Mouse (Mus musculus): ENCODE measurements at regions not wholly inside any gene's neighbourhood (a gene's known extent, or its start where the extent isn't known, plus 50 kb on each side); places are given as distances from the start of the nearest gene placed in this dataset.

GRCm38 (mm10) chr15:88533354-88533753 lies 66.7 kb upstream of the Zdhhc25 start:
- TF ChIP-seq CTCF (IDR thresholded peaks at IDR 0.05; ENCODE audit: control insufficient read depth, insufficient read depth, low read length) = no peak
- no peak for TF ChIP-seq POLR2A (IDR thresholded peaks at IDR 0.05; ENCODE audit: borderline replicate concordance, control insufficient read depth, low read depth, low read length)

Measured in bone marrow, adult 2 months (tissue).